Mouse (Mus musculus) heart, embryonic 14.5 days (tissue): ENCODE measurements around the gene Methig1. TPM values are rescaled to one million over a fixed set of nuclear protein-coding genes. Genes with fewer than 3 reads are reported as not detected.
A peak's percentile ranks its signal among the peaks of the same experiment; 100 is the strongest.
"Not testable (repeated sequence)": the region's sequence is repeated elsewhere in the genome, so short reads cannot be mapped to it uniquely, and the experiment has no call there.

Experiments used
- ATAC-seq: fragments of 200-750 bp; cut with Nextera tagmentation; 2 replicates; pipeline ENCODE4 v1.8.0; 2017; ENCODE audit warnings: low read depth, moderate TSS enrichment; ENCODE audit not compliant: insufficient number of reproducible peaks, insufficient read depth, low FRiP score
- H3K27ac ChIP-seq, 2 experiments: fragments of 200-500 bp in 1 of 2; fragments of 300-500 bp in 1 of 2; sonication (generic) in 1 of 2; replicated peaks in 1 of 2; 2 replicates each; pipeline ENCODE4 v1.5.1; 2012 to 2014; ENCODE audit warnings: low read depth in 2 of 2, low read length in 2 of 2, control low read depth in 1 of 2, mild to moderate bottlenecking in 1 of 2, mixed read lengths in 1 of 2; ENCODE audit not compliant: control insufficient read depth in 1 of 2, insufficient read depth in 1 of 2
- H3K27me3 ChIP-seq: fragments of 300-500 bp; sonication (generic); 2 replicates; pipeline ENCODE4 v1.6.1; 2014; ENCODE audit warnings: mild to moderate bottlenecking, low read length, control low read depth; ENCODE audit not compliant: control insufficient read depth, insufficient read depth
- H3K36me3 ChIP-seq: fragments of 300-500 bp; sonication (generic); 2 replicates; pipeline ENCODE4 v1.6.1; 2014; ENCODE audit warnings: mild to moderate bottlenecking, control low read depth, low read length, mixed read lengths; ENCODE audit not compliant: control insufficient read depth, insufficient read depth
- H3K4me1 ChIP-seq, 2 experiments: fragments of 200-500 bp in 1 of 2; fragments of 300-500 bp in 1 of 2; sonication (generic) in 1 of 2; 2 replicates each; pipeline ENCODE4 v1.6.1; 2012 to 2014; ENCODE audit warnings: low read length in 2 of 2, control low read depth in 1 of 2, mixed read lengths in 1 of 2; ENCODE audit not compliant: control insufficient read depth in 2 of 2, insufficient read depth in 2 of 2
- H3K4me2 ChIP-seq: fragments of 300-500 bp; sonication (generic); 2 replicates; pipeline ENCODE4 v1.6.1; 2014; ENCODE audit warnings: mild to moderate bottlenecking, low read length
- H3K4me3 ChIP-seq, 2 experiments: fragments of 200-500 bp in 1 of 2; fragments of 300-500 bp in 1 of 2; sonication (generic) in 1 of 2; 2 replicates each; pipeline ENCODE4 v1.5.1; 2012 to 2014; ENCODE audit warnings: low read length in 2 of 2, mild to moderate bottlenecking in 2 of 2, control low read depth in 1 of 2, low read depth in 1 of 2, moderate library complexity in 1 of 2; ENCODE audit not compliant: control insufficient read depth in 1 of 2, insufficient read depth in 1 of 2
- H3K9ac ChIP-seq: fragments of 300-500 bp; sonication (generic); 2 replicates; pipeline ENCODE4 v1.6.1; 2014; ENCODE audit warnings: mild to moderate bottlenecking, low read length
- H3K9me3 ChIP-seq: fragments of 300-500 bp; sonication (generic); 2 replicates; pipeline ENCODE4 v1.6.1; 2016; ENCODE audit warnings: low read length, control low read depth; ENCODE audit not compliant: control insufficient read depth
- WGBS: fragments of 180-500 bp; shearing (Covaris S2); extraction: QIAGEN DNeasy Blood & Tissue Kit; methylation state at CpG from one replicate; pipeline ENCODE4 v1.1.7; 2014; 5-methylcytosine and 5-hydroxymethylcytosine counted together
- polyA plus RNA-seq: library from polyadenylated mRNA; unstranded; fragments of >200 nt; fragmentation: Nextera tagmentation; extraction: Ambion mirVana; gene quantifications from 2 replicates; pipeline ENCODE4 v1.2.1, GENCODE M21; 2014

Gene Methig1
- polyA plus RNA-seq = not detected in 2 replicates

GRCm38 (mm10) chr15:100352711-100353250 lies at the start of gene Methig1, which contains the start of gene Mettl7a2:
Methig1 (plus strand) TSS chr15:100353149.
Mettl7a2 (plus strand) TSS chr15:100353200.
- 90% methylated on average over 10 of the region's 10 CpGs for WGBS
- Histone ChIP-seq H3K4me2 (no peak within 1 kb of the TSS), H3K4me3 (no peak within 1 kb of the TSS), H3K9me3 (no peaks in the 10 kb centered on the region), H3K27me3 (no peaks in the 10 kb centered on the region), H3K27ac (no peak within 1 kb of the TSS), H3K36me3 (no peaks in the 10 kb centered on the region), H3K4me1 (peaks cover 13 to 20% of the 10 kb centered on the region in 2 experiments), H3K9ac (no peak within 1 kb of the TSS)
- no peak for ATAC-seq

- peak overlapping the region; percentile 51 to 55; a peak in 2 of 4 replicates for H3K4me3 ChIP-seq
- no peaks in the 10 kb centered on the region for H3K27me3 ChIP-seq
- ATAC-seq = no peak
- WGBS = 61% methylated on average over 8 of the region's 8 CpGs
- H3K4me1 ChIP-seq = no peaks in the 10 kb centered on the region; a peak in 1 of 4 replicates
- H3K27ac ChIP-seq = peak overlapping the region; percentile 73 to 79; a peak in 1 of 4 replicates
- no peaks in the 10 kb centered on the region for H3K36me3 ChIP-seq
- H3K9me3 ChIP-seq = no peaks in the 10 kb centered on the region
- H3K4me2 ChIP-seq = peak overlapping the region; percentile 83
- peak overlapping the region; percentile 11 for H3K9ac ChIP-seq
Measured at GRCm38 (mm10) chr15:100303428-100304018, 49.4 kb upstream of the Methig1 start.

GRCm38 (mm10) chr15:100304019-100304991 lies 48.6 kb upstream of the Methig1 start, which contains the start of gene Mettl7a1:
Mettl7a1 (plus strand) TSS chr15:100304140.
- Histone ChIP-seq H3K4me3 (peak within 1 kb of the TSS; percentile 55 to 79), H3K9me3 (no peaks in the 10 kb centered on the region), H3K4me1 (no peaks in the 10 kb centered on the region; a peak in 1 of 4 replicates), H3K27ac (peak within 1 kb of the TSS; percentile 73 to 79), H3K9ac (peak within 1 kb of the TSS; percentile 75), H3K27me3 (no peaks in the 10 kb centered on the region), H3K4me2 (peak within 1 kb of the TSS; percentile 83), H3K36me3 (no peaks in the 10 kb centered on the region)
- WGBS = 3% methylated on average over 20 of the region's 30 CpGs
- peak; percentile 58 for ATAC-seq

- no peak overlapping the region for H3K27ac ChIP-seq
- no peaks in the 10 kb centered on the region for H3K36me3 ChIP-seq
- H3K4me1 ChIP-seq = no peaks in the 10 kb centered on the region; a peak in 1 of 4 replicates
- no peak for ATAC-seq
- 82% methylated on average over 2 of the region's 2 CpGs for WGBS
- no peak overlapping the region for H3K4me3 ChIP-seq
- no peaks in the 10 kb centered on the region for H3K9me3 ChIP-seq
- no peaks in the 10 kb centered on the region for H3K27me3 ChIP-seq
- H3K9ac ChIP-seq = no peak overlapping the region
- H3K4me2 ChIP-seq = no peak overlapping the region
Measured at GRCm38 (mm10) chr15:100306201-100306600, 46.7 kb upstream of the Methig1 start.

GRCm38 (mm10) chr15:100307438-100308096 lies 45.4 kb upstream of the Methig1 start:
- WGBS = 41% methylated on average over 11 of the region's 11 CpGs

GRCm38 (mm10) chr15:100312346-100312745 lies 40.6 kb upstream of the Methig1 start:
- H3K9ac ChIP-seq = no peak overlapping the region
- ATAC-seq = no peak
- 50% methylated on average over 2 of the region's 2 CpGs for WGBS
- no peaks in the 10 kb centered on the region for H3K27me3 ChIP-seq
- no peak overlapping the region for H3K4me2 ChIP-seq
- H3K27ac ChIP-seq = no peak overlapping the region
- H3K36me3 ChIP-seq = no peaks in the 10 kb centered on the region
- H3K4me3 ChIP-seq = no peak overlapping the region
- no peaks in the 10 kb centered on the region for H3K9me3 ChIP-seq
- no peaks in the 10 kb centered on the region for H3K4me1 ChIP-seq

More at GRCm38 (mm10) chr15:100307438-100308096, 45.4 kb upstream of the Methig1 start:
- H3K27me3 ChIP-seq, H3K4me1 ChIP-seq, H3K9ac ChIP-seq, H3K36me3 ChIP-seq, H3K27ac ChIP-seq, H3K4me3 ChIP-seq, ATAC-seq, H3K9me3 ChIP-seq, H3K4me2 ChIP-seq: not testable (repeated sequence)
